Mouse (Mus musculus): ENCODE results near the gene Tgm7. TPM values are rescaled to one million over a fixed set of nuclear protein-coding genes. Genes with fewer than 3 reads are reported as not detected.

The Tgm7 gene
- polyA plus RNA-seq, 1 experiment from 2014 or later, result not detected

DNA sequence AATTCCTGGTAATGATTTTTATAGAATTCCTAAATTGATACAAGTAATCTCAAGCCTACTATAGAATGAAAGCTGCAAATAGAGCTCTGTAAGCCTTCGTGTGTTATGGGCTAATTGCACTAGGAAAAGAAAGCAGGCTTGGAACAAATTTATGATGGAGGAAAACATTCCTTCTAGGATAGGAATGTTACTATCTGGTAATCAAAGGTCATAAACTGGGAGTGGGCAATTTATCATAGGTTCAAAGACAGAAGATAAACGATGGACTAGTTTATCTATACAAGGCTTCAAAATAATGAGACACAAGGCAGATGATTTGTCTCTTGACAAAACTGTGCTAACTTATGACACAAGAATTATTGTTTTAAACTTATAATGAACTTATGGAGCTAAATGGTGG lies 48.3 kb downstream of the Tgm7 start:
- ATAC-seq (no peak), DNase-seq (no peak)
- Histone ChIP-seq H3K27me3 (ENCODE audit: insufficient read depth, low read length) (no peaks in the 10 kb centered on the region), H3K4me1 (ENCODE audit: insufficient read depth) (no peaks in the 10 kb centered on the region), H3K27ac (ENCODE audit: low read depth) (no peak overlapping the region), H3K9me3 (ENCODE audit: low read length) (no peaks in the 10 kb centered on the region), H3K4me3 (ENCODE audit: low read depth, low read length) (no peak overlapping the region), H3K4me2 (ENCODE audit: low read depth, low read length) (no peak overlapping the region), H3K36me3 (replicated peaks; ENCODE audit: insufficient read depth, low read length) (no peaks in the 10 kb centered on the region), H3K9ac (replicated peaks) (no peak overlapping the region)
- TF ChIP-seq EP300 (IDR thresholded peaks at IDR 0.05; ENCODE audit: low read depth), result no peak
- TF ChIP-seq CTCF (IDR thresholded peaks at IDR 0.05; ENCODE audit: low read depth), result no peak
- 71% methylated on average over 2 of the region's 2 CpGs for WGBS (ENCODE audit: insufficient replicate concordance)

DNA sequence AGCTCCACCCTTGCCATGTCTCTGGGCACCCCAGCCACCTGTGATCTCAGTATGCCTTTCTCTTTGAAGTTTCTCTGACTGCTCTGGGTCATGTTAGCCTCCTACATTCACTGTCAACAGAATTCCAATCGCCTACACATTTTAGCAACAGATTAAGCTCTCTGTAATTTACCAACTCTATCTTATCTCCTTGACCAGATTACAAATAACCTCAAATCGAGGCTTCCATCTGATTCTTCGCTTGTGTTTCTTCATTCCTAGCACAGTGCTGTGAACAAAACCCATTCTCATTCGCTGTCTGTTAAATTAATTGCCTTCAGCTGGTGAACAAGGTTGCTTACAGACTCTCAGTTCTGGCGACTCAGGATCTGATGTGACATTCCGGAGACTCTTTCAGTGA lies 51.6 kb downstream of the Tgm7 start:
- Histone ChIP-seq H3K36me3 (replicated peaks; ENCODE audit: insufficient read depth, low read length) (no peaks in the 10 kb centered on the region), H3K9ac (replicated peaks) (no peak overlapping the region), H3K27me3 (ENCODE audit: insufficient read depth, low read length) (no peaks in the 10 kb centered on the region), H3K4me1 (ENCODE audit: insufficient read depth) (0 out of 2 replicates have a peak, but pooled peaks cover 6% of the 10 kb centered on the region), H3K4me3 (ENCODE audit: low read depth, low read length) (no peak overlapping the region), H3K27ac (ENCODE audit: low read depth) (no peak overlapping the region), H3K4me2 (ENCODE audit: low read depth, low read length) (no peak overlapping the region), H3K9me3 (ENCODE audit: low read length) (no peaks in the 10 kb centered on the region)
- WGBS (ENCODE audit: insufficient replicate concordance), result 56% methylated on average over 6 of the region's 6 CpGs
- DNase-seq, result no peak
- TF ChIP-seq EP300 (IDR thresholded peaks at IDR 0.05; ENCODE audit: low read depth) (no peak), CTCF (IDR thresholded peaks at IDR 0.05; ENCODE audit: low read depth) (no peak)
- ATAC-seq, result no peak

DNA sequence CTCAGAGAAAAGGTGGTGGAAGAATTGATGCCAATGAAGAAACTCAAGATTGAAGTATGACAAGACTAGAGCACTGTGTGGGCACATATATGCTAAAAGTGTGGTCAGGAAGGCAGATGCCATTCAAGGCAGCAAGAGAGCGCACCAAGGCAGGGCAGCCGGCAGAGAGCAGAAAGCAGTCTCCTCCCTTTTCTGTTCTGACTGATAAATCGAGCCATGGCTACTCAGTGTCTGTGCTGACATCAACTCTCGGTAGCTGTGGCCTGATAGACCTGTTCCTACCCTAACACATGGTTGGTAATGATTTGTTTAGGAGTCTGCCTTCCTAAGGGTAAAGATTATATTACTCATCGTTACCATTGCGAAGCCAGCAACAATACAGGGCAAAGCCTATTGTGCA lies 53.7 kb downstream of the Tgm7 start:
- Histone ChIP-seq H3K4me1 (ENCODE audit: insufficient read depth) (0 out of 2 replicates have a peak, but pooled peaks cover 6% of the 10 kb centered on the region), H3K4me3 (ENCODE audit: low read depth, low read length) (no peak overlapping the region), H3K27me3 (ENCODE audit: insufficient read depth, low read length) (no peaks in the 10 kb centered on the region), H3K9ac (replicated peaks) (no peak overlapping the region), H3K36me3 (replicated peaks; ENCODE audit: insufficient read depth, low read length) (no peaks in the 10 kb centered on the region), H3K4me2 (ENCODE audit: low read depth, low read length) (no peak overlapping the region), H3K9me3 (ENCODE audit: low read length) (no peaks in the 10 kb centered on the region), H3K27ac (ENCODE audit: low read depth) (no peak overlapping the region)
- WGBS (ENCODE audit: insufficient replicate concordance), result 60% methylated on average over 6 of the region's 6 CpGs
- ATAC-seq (peak; percentile 90), DNase-seq (no peak)
- TF ChIP-seq CTCF (IDR thresholded peaks at IDR 0.05; ENCODE audit: low read depth) (peak; percentile 32; the same call in 1 of the 2 replicates), EP300 (IDR thresholded peaks at IDR 0.05; ENCODE audit: low read depth) (no peak)

DNA sequence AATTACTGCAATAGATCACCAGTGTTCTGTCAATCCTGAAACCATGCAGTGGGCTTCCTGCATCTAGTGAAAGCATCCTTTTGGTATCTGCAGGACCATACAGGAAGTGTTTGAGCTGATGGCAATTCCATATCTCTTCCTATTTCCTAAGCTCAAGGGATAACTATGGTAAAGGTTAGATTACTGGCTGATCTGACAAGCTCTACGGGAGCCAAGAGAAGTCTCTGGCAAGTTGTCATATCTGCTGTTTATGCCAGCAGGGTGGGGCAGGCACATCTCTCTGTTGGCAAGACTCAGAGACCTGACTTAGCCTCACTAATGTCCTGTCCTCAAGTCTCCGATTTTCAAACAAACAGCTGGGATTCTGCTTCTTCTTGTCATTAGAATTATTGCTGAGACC lies 55.5 kb downstream of the Tgm7 start:
- ATAC-seq (no peak), DNase-seq (no peak)
- TF ChIP-seq CTCF (IDR thresholded peaks at IDR 0.05; ENCODE audit: low read depth) (no peak), EP300 (IDR thresholded peaks at IDR 0.05; ENCODE audit: low read depth) (no peak)

DNA sequence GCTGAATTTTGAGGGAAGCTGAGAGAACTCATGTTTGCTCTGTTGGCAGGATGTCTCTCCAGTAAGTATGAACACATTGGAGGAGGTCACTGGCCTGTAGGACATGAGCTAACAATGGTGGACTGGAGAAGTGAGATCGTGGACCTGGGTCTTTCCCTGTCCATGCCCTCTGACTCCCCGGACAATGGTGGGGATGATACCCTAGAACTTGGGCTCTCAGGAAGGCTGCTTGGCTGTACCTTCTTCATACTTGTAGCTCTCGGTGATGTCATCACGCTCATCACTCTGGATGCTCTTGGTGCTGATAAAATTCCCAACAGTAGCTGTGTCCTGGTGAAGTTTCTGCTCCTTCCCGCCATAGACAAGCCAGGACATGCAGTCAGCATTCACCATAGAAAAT lies 57.4 kb downstream of the Tgm7 start:
- no peak overlapping the region for H3K4me2 ChIP-seq (ENCODE audit: low read depth, low read length)
- no peak for TF ChIP-seq EP300 (IDR thresholded peaks at IDR 0.05; ENCODE audit: low read depth)
- no peak for TF ChIP-seq CTCF (IDR thresholded peaks at IDR 0.05; ENCODE audit: low read depth)
- H3K27me3 ChIP-seq (ENCODE audit: insufficient read depth, low read length), result no peaks in the 10 kb centered on the region
- H3K36me3 ChIP-seq (replicated peaks; ENCODE audit: insufficient read depth, low read length), result no peaks in the 10 kb centered on the region
- H3K4me3 ChIP-seq (ENCODE audit: low read depth, low read length), result no peak overlapping the region
- no peak for ATAC-seq
- H3K27ac ChIP-seq (ENCODE audit: low read depth), result no peak overlapping the region
- no peaks in the 10 kb centered on the region for H3K9me3 ChIP-seq (ENCODE audit: low read length)
- 0 out of 2 replicates have a peak, but pooled peaks cover 6% of the 10 kb centered on the region for H3K4me1 ChIP-seq (ENCODE audit: insufficient read depth)
- no peak overlapping the region for H3K9ac ChIP-seq (replicated peaks)
- WGBS (ENCODE audit: insufficient replicate concordance), result 74% methylated on average over 5 of the region's 5 CpGs
- DNase-seq, result no peak

More for the DNA sequence above, 55.5 kb downstream of the Tgm7 start:
- H3K36me3 ChIP-seq (replicated peaks; ENCODE audit: insufficient read depth, low read length), result no peaks in the 10 kb centered on the region
- no peaks in the 10 kb centered on the region for H3K9me3 ChIP-seq (ENCODE audit: low read length)
- no peak overlapping the region for H3K9ac ChIP-seq (replicated peaks)
- no peak overlapping the region for H3K4me2 ChIP-seq (ENCODE audit: low read depth, low read length)
- 0 out of 2 replicates have a peak, but pooled peaks cover 6% of the 10 kb centered on the region for H3K4me1 ChIP-seq (ENCODE audit: insufficient read depth)
- no peaks in the 10 kb centered on the region for H3K27me3 ChIP-seq (ENCODE audit: insufficient read depth, low read length)
- no peak overlapping the region for H3K27ac ChIP-seq (ENCODE audit: low read depth)
- 52% methylated on average over 2 of the region's 2 CpGs for WGBS (ENCODE audit: insufficient replicate concordance)
- no peak overlapping the region for H3K4me3 ChIP-seq (ENCODE audit: low read depth, low read length)

DNA sequence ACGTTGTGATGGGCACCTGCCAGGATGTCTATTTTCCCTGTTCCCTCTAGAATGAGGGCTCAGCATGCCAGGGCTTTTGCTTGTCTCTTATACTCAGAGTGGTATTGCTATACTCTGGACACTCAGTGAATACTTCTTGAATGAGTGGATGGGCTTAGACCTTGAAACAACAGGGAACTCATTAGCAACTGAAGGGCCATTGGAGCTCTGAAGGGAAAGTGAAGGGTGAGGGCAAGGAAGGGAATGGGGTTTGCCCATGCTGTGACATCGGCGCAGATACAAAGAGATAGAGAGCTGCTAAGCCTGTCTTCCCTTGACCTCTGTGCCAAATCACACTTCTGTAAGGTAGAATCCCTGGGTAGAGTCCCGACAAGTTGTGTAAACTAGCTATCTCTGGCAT lies 63.9 kb downstream of the Tgm7 start:
- Histone ChIP-seq H3K27me3 (ENCODE audit: insufficient read depth, low read length) (no peaks in the 10 kb centered on the region), H3K4me3 (ENCODE audit: low read depth, low read length) (no peak overlapping the region), H3K27ac (ENCODE audit: low read depth) (no peak overlapping the region), H3K9ac (replicated peaks) (no peak overlapping the region), H3K9me3 (ENCODE audit: low read length) (no peaks in the 10 kb centered on the region), H3K4me1 (ENCODE audit: insufficient read depth) (no peaks in the 10 kb centered on the region), H3K4me2 (ENCODE audit: low read depth, low read length) (no peak overlapping the region), H3K36me3 (replicated peaks; ENCODE audit: insufficient read depth, low read length) (no peaks in the 10 kb centered on the region)
- DNase-seq (no peak), ATAC-seq (no peak)
- 78% methylated on average over 4 of the region's 4 CpGs for WGBS (ENCODE audit: insufficient replicate concordance)
- TF ChIP-seq EP300 (IDR thresholded peaks at IDR 0.05; ENCODE audit: low read depth) (no peak), CTCF (IDR thresholded peaks at IDR 0.05; ENCODE audit: low read depth) (no peak)

Other genes with a start within 250 kb of the Tgm7 start
- gene Ubr1, start 139.1 kb downstream of the Tgm7 start, polyA plus RNA-seq (2015; fragmentation: Nextera tagmentation; extraction: Ambion mirVana), result 5.4 and 6.6 TPM in 2 replicates
- 2.9 and 3.2 TPM in 2 replicates for gene Tmem62, start 132.8 kb downstream of the Tgm7 start, polyA plus RNA-seq (2015; fragmentation: Nextera tagmentation; extraction: Ambion mirVana)
- gene Ccndbp1, start 101.4 kb downstream of the Tgm7 start, polyA plus RNA-seq (2015; fragmentation: Nextera tagmentation; extraction: Ambion mirVana), result 36.0 and 37.4 TPM in 2 replicates
- 49.1 and 54.9 TPM in 2 replicates for gene Epb42, start 72.7 kb downstream of the Tgm7 start, polyA plus RNA-seq (2015; fragmentation: Nextera tagmentation; extraction: Ambion mirVana)
- gene Tgm5, start 24.0 kb downstream of the Tgm7 start, polyA plus RNA-seq (2015; fragmentation: Nextera tagmentation; extraction: Ambion mirVana), result not detected in 2 replicates
- gene Adal, start 30.6 kb upstream of the Tgm7 start, polyA plus RNA-seq (2015; fragmentation: Nextera tagmentation; extraction: Ambion mirVana), result 5.5 and 7.3 TPM in 2 replicates
- gene Lcmt2, start 30.9 kb upstream of the Tgm7 start, polyA plus RNA-seq (2015; fragmentation: Nextera tagmentation; extraction: Ambion mirVana), result 10.0 and 10.2 TPM in 2 replicates
- 8.1 and 9.7 TPM in 2 replicates for gene Tubgcp4, start 60.9 kb upstream of the Tgm7 start, polyA plus RNA-seq (2015; fragmentation: Nextera tagmentation; extraction: Ambion mirVana)
- gene Zscan29, start 61.3 kb upstream of the Tgm7 start, polyA plus RNA-seq (2015; fragmentation: Nextera tagmentation; extraction: Ambion mirVana), result 3.9 and 4.4 TPM in 2 replicates
- gene Trp53bp1, start 161.6 kb upstream of the Tgm7 start, polyA plus RNA-seq (2015; fragmentation: Nextera tagmentation; extraction: Ambion mirVana), result 4.8 and 5.7 TPM in 2 replicates
- gene Map1a, start 179.8 kb upstream of the Tgm7 start, polyA plus RNA-seq (2015; fragmentation: Nextera tagmentation; extraction: Ambion mirVana), result 0.02 and 0.04 TPM in 2 replicates
- gene Ppip5k1, start 245.6 kb upstream of the Tgm7 start, polyA plus RNA-seq (2015; fragmentation: Nextera tagmentation; extraction: Ambion mirVana), result 2.3 and 3.5 TPM in 2 replicates
- 0.54 and 0.68 TPM in 2 replicates for gene Ckmt1, start 247.9 kb upstream of the Tgm7 start, polyA plus RNA-seq (2015; fragmentation: Nextera tagmentation; extraction: Ambion mirVana)